Mouse (Mus musculus): ENCODE measurements at regions not wholly inside any gene's neighbourhood (a gene's known extent, or its start where the extent isn't known, plus 50 kb on each side); places are given as distances from the start of the nearest gene placed in this dataset.

DNA sequence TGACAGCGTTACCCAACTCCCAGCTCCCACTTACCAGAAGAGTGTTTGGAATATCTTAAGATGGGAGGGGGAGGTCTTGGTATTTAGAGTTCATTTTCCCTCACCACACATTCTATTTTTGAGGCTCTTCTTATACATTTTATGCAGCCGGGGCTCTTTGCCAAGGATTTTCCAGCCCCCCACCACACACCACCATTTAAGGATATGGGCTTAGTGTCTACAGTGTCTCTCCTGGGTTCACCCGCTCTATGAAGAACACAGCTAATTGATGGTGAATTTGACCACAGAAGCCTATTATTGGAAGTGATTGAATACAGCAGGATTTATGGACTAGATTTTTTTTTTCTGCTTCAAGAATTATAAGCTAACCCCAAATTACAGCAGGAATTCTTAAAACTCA is 169.9 kb upstream of the Gmds start:
- TF ChIP-seq CTCF (IDR thresholded peaks at IDR 0.05; ENCODE audit: low read depth) (no peak), EP300 (IDR thresholded peaks at IDR 0.05; ENCODE audit: low read depth) (no peak)

All from liver, postnatal 0 days (tissue).